Mouse (Mus musculus) thymus, adult 18-20 months (tissue): ENCODE measurements around the gene Peg10.
A peak's percentile ranks its signal among the peaks of the same experiment; 100 is the strongest.

Experiments
- DNase-seq, 2 experiments: peaks; one replicate each; pipeline ENCODE4 v3.0.0; 2022; ENCODE audit warnings: mixed read lengths in 2 of 2

Gene Peg10

GRCm38 (mm10) chr6:4746696-4747439 lies at the start of gene Peg10, which contains the start of gene Sgce:
Peg10 (plus strand) TSS chr6:4747306.
Sgce (minus strand) TSS chr6:4747207.
- peak; percentile 13 to 19 for DNase-seq

GRCm38 (mm10) chr6:4701641-4702040 lies 45.5 kb upstream of the Peg10 start:
- no peak for DNase-seq

- DNase-seq, result no peak
Measured at GRCm38 (mm10) chr6:4703908-4704307, 43.2 kb upstream of the Peg10 start.

GRCm38 (mm10) chr6:4706415-4706814 lies 40.7 kb upstream of the Peg10 start:
- no peak for DNase-seq

- DNase-seq, result no peak
Measured at GRCm38 (mm10) chr6:4708971-4709370, 38.1 kb upstream of the Peg10 start.

GRCm38 (mm10) chr6:4716171-4716570 lies 30.9 kb upstream of the Peg10 start:
- no peak for DNase-seq

GRCm38 (mm10) chr6:4717344-4717743 lies 29.8 kb upstream of the Peg10 start:
- DNase-seq, result no peak

GRCm38 (mm10) chr6:4722142-4722541 lies 25.0 kb upstream of the Peg10 start:
- DNase-seq, result no peak

GRCm38 (mm10) chr6:4722739-4723138 lies 24.4 kb upstream of the Peg10 start:
- DNase-seq, result no peak

GRCm38 (mm10) chr6:4723998-4724757 lies 22.9 kb upstream of the Peg10 start:
- DNase-seq, result no peak

GRCm38 (mm10) chr6:4728305-4728704 lies 18.8 kb upstream of the Peg10 start:
- DNase-seq, result no peak

GRCm38 (mm10) chr6:4731675-4732074 lies 15.4 kb upstream of the Peg10 start:
- DNase-seq, result no peak

GRCm38 (mm10) chr6:4733208-4733607 lies 13.9 kb upstream of the Peg10 start:
- no peak for DNase-seq

- no peak for DNase-seq
Measured at GRCm38 (mm10) chr6:4736372-4736771, 10.7 kb upstream of the Peg10 start.

GRCm38 (mm10) chr6:4738034-4738629 lies 9.0 kb upstream of the Peg10 start:
- DNase-seq, result no peak

GRCm38 (mm10) chr6:4738717-4739116 lies 8.4 kb upstream of the Peg10 start:
- DNase-seq, result no peak

- DNase-seq, result no peak
Measured at GRCm38 (mm10) chr6:4739522-4740355, 7.4 kb upstream of the Peg10 start.

GRCm38 (mm10) chr6:4740511-4740910 lies 6.6 kb upstream of the Peg10 start:
- no peak for DNase-seq

GRCm38 (mm10) chr6:4746036-4746695 lies 940 bp upstream of the Peg10 start:
- no peak for DNase-seq

- DNase-seq, result no peak
Measured at GRCm38 (mm10) chr6:4747677-4748505, 785 bp downstream of the Peg10 start.

GRCm38 (mm10) chr6:4748506-4748961 lies 1.4 kb downstream of the Peg10 start:
- DNase-seq, result no peak
